Mouse (Mus musculus) kidney, adult 2 months (tissue): ENCODE measurements around the gene Rapgef2. TPM values are rescaled to one million over a fixed set of nuclear protein-coding genes. Genes with fewer than 3 reads are reported as not detected.

ENCODE experiments used
- DNase-seq: peaks from one replicate; pipeline ENCODE4 v3.0.0; 2021
- H3K27ac ChIP-seq: fragments of 200-500 bp; 2 replicates; pipeline ENCODE4 v1.5.1; 2012; ENCODE audit warnings: low read depth, low read length, control low read depth, inconsistent platforms; ENCODE audit not compliant: insufficient read depth
- H3K27me3 ChIP-seq: fragments of 200-500 bp; replicated peaks from 2 replicates; pipeline ENCODE4 v1.6.1; 2012; ENCODE audit warnings: mild to moderate bottlenecking, moderate library complexity, low read length, inconsistent platforms; ENCODE audit not compliant: control insufficient read depth, insufficient read depth
- H3K36me3 ChIP-seq: fragments of 200-500 bp; 2 replicates; pipeline ENCODE4 v1.6.1; 2012; ENCODE audit warnings: mild to moderate bottlenecking, moderate library complexity, low read length, inconsistent platforms; ENCODE audit not compliant: control insufficient read depth, insufficient read depth
- H3K4me1 ChIP-seq: fragments of 200-500 bp; 2 replicates; pipeline ENCODE4 v1.6.1; 2011; ENCODE audit warnings: low read length; ENCODE audit not compliant: control insufficient read depth, insufficient read depth
- H3K4me3 ChIP-seq: fragments of 200-500 bp; 2 replicates; pipeline ENCODE4 v1.5.1; 2011; ENCODE audit warnings: mild to moderate bottlenecking, low read depth, low read length, control low read depth; ENCODE audit not compliant: insufficient read depth
- CTCF ChIP-seq: fragments of 200-500 bp; conservative IDR thresholded peaks from 2 replicates; pipeline ENCODE4 v1.5.1; 2011; ENCODE audit warnings: low read depth, mild to moderate bottlenecking, control low read depth, low read length, moderate library complexity, mixed read lengths; ENCODE audit not compliant: insufficient read depth, insufficient read length
- POLR2A ChIP-seq: fragments of 200-500 bp; IDR thresholded peaks from one replicate; pipeline ENCODE4 v1.6.1; 2011; ENCODE audit warnings: low read depth, low read length, control low read depth
- WGBS: fragments of 180-500 bp; shearing (Covaris S2); methylation state at CpG from one replicate; pipeline ENCODE4 v1.1.7; 2018; 5-methylcytosine and 5-hydroxymethylcytosine counted together
- polyA plus RNA-seq: library from polyadenylated mRNA; depleted of rRNA; stranded (reverse); fragments of >200 nt; gene quantifications from 2 replicates; pipeline ENCODE4 v1.2.3, GENCODE M21; 2012

Rapgef2 gene
- polyA plus RNA-seq, 1 experiment = 7.6 TPM

GRCm38 (mm10) chr3:79244347-79244746 is 42.0 kb downstream of the Rapgef2 start:
- 49% methylated on average over 9 of the region's 9 CpGs for WGBS
- H3K27ac ChIP-seq = no peak overlapping the region
- H3K36me3 ChIP-seq = no peaks in the 10 kb centered on the region
- no peak for TF ChIP-seq CTCF
- TF ChIP-seq POLR2A = no peak
- H3K4me1 ChIP-seq = peaks cover 17% of the 10 kb centered on the region
- no peak overlapping the region for H3K4me3 ChIP-seq
- no peak for DNase-seq
- H3K27me3 ChIP-seq = no peaks in the 10 kb centered on the region

GRCm38 (mm10) chr3:79242922-79243705 is 43.2 kb downstream of the Rapgef2 start:
- 38% methylated on average over 12 of the region's 12 CpGs for WGBS
- Histone ChIP-seq H3K27ac (peak overlapping the region; percentile 83), H3K4me1 (peaks cover 24% of the 10 kb centered on the region), H3K36me3 (no peaks in the 10 kb centered on the region), H3K27me3 (no peaks in the 10 kb centered on the region), H3K4me3 (no peak overlapping the region)
- peak; percentile 62 for DNase-seq
- TF ChIP-seq CTCF (no peak), POLR2A (no peak)

- H3K27me3 ChIP-seq = no peaks in the 10 kb centered on the region
- peaks cover 26% of the 10 kb centered on the region for H3K4me1 ChIP-seq
- H3K36me3 ChIP-seq = no peaks in the 10 kb centered on the region
- WGBS = 39% methylated on average over 8 of the region's 8 CpGs
- peak; percentile 43 for DNase-seq
- H3K4me3 ChIP-seq = no peak overlapping the region
- no peak for TF ChIP-seq CTCF
- TF ChIP-seq POLR2A = no peak
- H3K27ac ChIP-seq = peak overlapping the region; percentile 35; the same call in 1 of the 2 replicates
Observed at GRCm38 (mm10) chr3:79242298-79242697, 44.0 kb downstream of the Rapgef2 start.

- peak overlapping the region; percentile 76 for H3K27ac ChIP-seq
- H3K36me3 ChIP-seq = no peaks in the 10 kb centered on the region
- peaks cover 24% of the 10 kb centered on the region for H3K4me1 ChIP-seq
- no peak overlapping the region for H3K4me3 ChIP-seq
- TF ChIP-seq CTCF = no peak
- TF ChIP-seq POLR2A = no peak
- 77% methylated on average over 6 of the region's 6 CpGs for WGBS
- no peak for DNase-seq
- H3K27me3 ChIP-seq = no peaks in the 10 kb centered on the region
Observed at GRCm38 (mm10) chr3:79239066-79239462, 47.3 kb downstream of the Rapgef2 start.

- peaks cover 22% of the 10 kb centered on the region for H3K4me1 ChIP-seq
- DNase-seq = no peak
- no peak for TF ChIP-seq CTCF
- no peak for TF ChIP-seq POLR2A
- no peaks in the 10 kb centered on the region for H3K36me3 ChIP-seq
- peak overlapping the region; percentile 76 for H3K27ac ChIP-seq
- WGBS = 73% methylated on average over 4 of the region's 4 CpGs
- no peak overlapping the region for H3K4me3 ChIP-seq
- H3K27me3 ChIP-seq = no peaks in the 10 kb centered on the region
Observed at GRCm38 (mm10) chr3:79238456-79239065, 47.8 kb downstream of the Rapgef2 start.

- H3K36me3 ChIP-seq = no peaks in the 10 kb centered on the region
- no peak overlapping the region for H3K4me3 ChIP-seq
- peaks cover 15% of the 10 kb centered on the region for H3K4me1 ChIP-seq
- WGBS = 75% methylated on average over 9 of the region's 9 CpGs
- no peak for TF ChIP-seq POLR2A
- TF ChIP-seq CTCF = no peak
- H3K27me3 ChIP-seq = no peaks in the 10 kb centered on the region
- DNase-seq = peak; percentile 44
- no peak overlapping the region for H3K27ac ChIP-seq
Observed at GRCm38 (mm10) chr3:79237619-79238342, 48.5 kb downstream of the Rapgef2 start.

- WGBS = 56% methylated on average over 3 of the region's 3 CpGs
- H3K27me3 ChIP-seq = no peaks in the 10 kb centered on the region
- peaks cover 12% of the 10 kb centered on the region for H3K4me1 ChIP-seq
- no peak overlapping the region for H3K4me3 ChIP-seq
- TF ChIP-seq CTCF (no peak), POLR2A (no peak)
- H3K27ac ChIP-seq = no peak overlapping the region
- DNase-seq = no peak
- H3K36me3 ChIP-seq = no peaks in the 10 kb centered on the region
Observed at GRCm38 (mm10) chr3:79234485-79234884, 51.8 kb downstream of the Rapgef2 start.
